ENCODE assay signal across 23 mouse cellular contexts in genomic region chr14:16178227-16178626, GRCm38 (mm10).
"Had no signal": no experiment of that assay in that cellular context is flagged by ENCODE, and none has a peak within 500 bp of the region (broad histone marks: within the 10 kb centered on the region; RNA-seq: fewer than 3 reads in every experiment).

No protein-coding gene starts in this region.

- H3K9ac ChIP-seq: kidney, embryonic 15.5 days; limb, embryonic 13.5 days; liver, embryonic 12.5 days; liver, embryonic 15.5 days; lung, embryonic 15.5 days; midbrain, embryonic 13.5 days; neural tube, embryonic 13.5 days; stomach, embryonic 15.5 days had no signal

- H3K4me1 ChIP-seq: kidney, embryonic 15.5 days; limb, embryonic 10.5 days; limb, embryonic 13.5 days; liver, embryonic 12.5 days; liver, embryonic 15.5 days; lung, embryonic 15.5 days; megakaryocyte, embryonic 14.5 days; midbrain, embryonic 10.5 days; midbrain, embryonic 13.5 days; neural tube, embryonic 13.5 days; stomach, embryonic 15.5 days had no signal

- H3K4me2 ChIP-seq: kidney, embryonic 15.5 days; limb, embryonic 13.5 days; liver, embryonic 12.5 days; liver, embryonic 15.5 days; lung, embryonic 15.5 days; midbrain, embryonic 13.5 days; neural tube, embryonic 13.5 days; stomach, embryonic 15.5 days had no signal

- H3K9me3 ChIP-seq: kidney, embryonic 15.5 days; limb, embryonic 10.5 days; limb, embryonic 13.5 days; liver, embryonic 12.5 days; liver, embryonic 15.5 days; lung, embryonic 15.5 days; megakaryocyte, embryonic 14.5 days; midbrain, embryonic 10.5 days; midbrain, embryonic 13.5 days; neural tube, embryonic 13.5 days; stomach, embryonic 15.5 days had no signal

- DNase-seq: kidney, postnatal 10 days; kidney, postnatal 36 days; liver; lung, adult 18-20 months; lung, postnatal 10 days; lung, postnatal 36 days; retina, postnatal 1 day; right cerebral cortex, postnatal 25 days; spleen, adult 18-20 months; thymus, postnatal 25 days had no signal

- H3K27me3 ChIP-seq: kidney, embryonic 15.5 days; limb, embryonic 13.5 days; liver, embryonic 12.5 days; liver, embryonic 15.5 days; lung, embryonic 15.5 days; megakaryocyte, embryonic 14.5 days; midbrain, embryonic 13.5 days; neural tube, embryonic 13.5 days; stomach, embryonic 15.5 days had no signal

- H3K4me3 ChIP-seq: kidney, embryonic 15.5 days; limb, embryonic 10.5 days; limb, embryonic 13.5 days; liver, embryonic 12.5 days; liver, embryonic 15.5 days; lung, embryonic 15.5 days; megakaryocyte, embryonic 14.5 days; midbrain, embryonic 10.5 days; midbrain, embryonic 13.5 days; myocyte; neural tube, embryonic 13.5 days; stomach, embryonic 15.5 days had no signal

- H3K36me3 ChIP-seq: kidney, embryonic 15.5 days; limb, embryonic 10.5 days; limb, embryonic 13.5 days; liver, embryonic 12.5 days; liver, embryonic 15.5 days; lung, embryonic 15.5 days; midbrain, embryonic 10.5 days; midbrain, embryonic 13.5 days; neural tube, embryonic 13.5 days; stomach, embryonic 15.5 days had no signal

- ATAC-seq: liver, embryonic 12.5 days; midbrain, embryonic 13.5 days; midbrain, embryonic 16.5 days had no signal

- H3K27ac ChIP-seq: kidney, embryonic 15.5 days; limb, embryonic 10.5 days; limb, embryonic 13.5 days; liver, embryonic 12.5 days; liver, embryonic 15.5 days; lung, embryonic 15.5 days; midbrain, embryonic 10.5 days; midbrain, embryonic 13.5 days; neural tube, embryonic 13.5 days; stomach, embryonic 15.5 days had no signal
